Mouse (Mus musculus): ENCODE data around the gene Psmd5. TPM values are rescaled to one million over a fixed set of nuclear protein-coding genes. Genes with fewer than 3 reads are reported as not detected.
A peak's percentile ranks its signal among the peaks of the same experiment; 100 is the strongest.

Psmd5 gene
- polyA plus RNA-seq, 1 experiment = 29.7 TPM

GRCm38 (mm10) chr2:34903652-34904405 lies 29.1 kb upstream of the Psmd5 start:
- Histone ChIP-seq H3K27me3 (replicated peaks; ENCODE audit: control insufficient read depth, insufficient read depth, low read length) (no peaks in the 10 kb centered on the region), H3K36me3 (ENCODE audit: control insufficient read depth, insufficient read depth, low read length) (no peaks in the 10 kb centered on the region), H3K4me3 (ENCODE audit: insufficient read depth, low read depth, low read length) (no peak overlapping the region), H3K27ac (ENCODE audit: insufficient read depth, low read depth, low read length) (peak overlapping the region; percentile 50; the same call in 1 of the 2 replicates), H3K4me1 (ENCODE audit: control insufficient read depth, insufficient read depth, low read length) (peaks cover 10% of the 10 kb centered on the region; the same call in 1 of the 2 replicates)
- DNase-seq = no peak
- TF ChIP-seq CTCF (conservative IDR thresholded peaks at IDR 0.05; ENCODE audit: insufficient read depth, insufficient read length, low read depth, low read length) (no peak), POLR2A (IDR thresholded peaks at IDR 0.05; ENCODE audit: low read depth, low read length) (no peak)
- WGBS = 79% methylated on average over 4 of the region's 4 CpGs

- no peak for TF ChIP-seq POLR2A (IDR thresholded peaks at IDR 0.05; ENCODE audit: low read depth, low read length)
- TF ChIP-seq CTCF (conservative IDR thresholded peaks at IDR 0.05; ENCODE audit: insufficient read depth, insufficient read length, low read depth, low read length) = no peak
- Histone ChIP-seq H3K27me3 (replicated peaks; ENCODE audit: control insufficient read depth, insufficient read depth, low read length) (no peaks in the 10 kb centered on the region), H3K4me1 (ENCODE audit: control insufficient read depth, insufficient read depth, low read length) (peaks cover 10% of the 10 kb centered on the region; the same call in 1 of the 2 replicates), H3K4me3 (ENCODE audit: insufficient read depth, low read depth, low read length) (no peak overlapping the region), H3K36me3 (ENCODE audit: control insufficient read depth, insufficient read depth, low read length) (no peaks in the 10 kb centered on the region), H3K27ac (ENCODE audit: insufficient read depth, low read depth, low read length) (no peak overlapping the region)
- DNase-seq = no peak
- WGBS = 86% methylated on average over 7 of the region's 7 CpGs
Measured at GRCm38 (mm10) chr2:34903191-34903590, 28.4 kb upstream of the Psmd5 start.

DNA sequence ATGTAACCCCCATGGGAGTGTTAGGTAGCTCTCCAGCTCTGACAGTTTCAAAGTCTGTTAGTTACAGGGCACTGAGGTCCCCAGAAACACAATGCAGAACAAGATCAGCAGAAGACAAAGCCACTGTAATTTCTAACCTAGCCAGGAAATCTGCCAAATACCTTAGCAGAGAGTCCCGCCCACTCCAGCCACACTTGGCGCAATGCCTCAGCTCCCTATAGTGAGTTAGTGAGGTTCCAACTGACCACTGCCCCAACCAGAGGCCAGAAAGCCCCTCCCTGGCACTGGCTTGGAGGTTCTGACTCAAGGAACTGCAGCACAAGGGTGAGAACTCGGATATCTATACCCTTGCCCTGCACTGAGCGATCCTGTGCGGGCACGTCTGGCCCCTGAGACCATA lies 28.0 kb upstream of the Psmd5 start:
- 68% methylated on average over 6 of the region's 6 CpGs for WGBS
- DNase-seq = peak; percentile 51

DNA sequence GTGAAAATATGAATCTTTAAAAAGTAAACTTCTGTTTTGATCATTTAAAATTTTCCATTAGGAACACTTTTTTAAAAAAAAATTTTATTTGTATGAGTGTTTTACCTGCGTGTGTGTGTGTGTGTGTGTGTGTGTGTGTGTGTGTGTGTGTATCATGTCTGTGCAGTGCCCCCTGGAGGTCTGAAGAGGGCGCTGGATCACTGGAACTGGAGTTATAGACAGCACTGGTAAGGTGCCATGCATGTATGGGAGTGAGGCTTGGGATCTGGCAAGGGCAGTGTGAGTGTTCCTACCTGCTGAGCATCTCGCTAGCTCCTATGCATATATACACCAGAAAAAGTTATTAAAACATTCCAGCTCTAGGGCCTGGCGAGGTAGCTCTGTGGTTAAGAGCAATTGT lies 27.0 kb upstream of the Psmd5 start:
- H3K27ac ChIP-seq (ENCODE audit: insufficient read depth, low read depth, low read length) = no peak overlapping the region
- H3K4me1 ChIP-seq (ENCODE audit: control insufficient read depth, insufficient read depth, low read length) = peaks cover 12% of the 10 kb centered on the region; the same call in 1 of the 2 replicates
- H3K27me3 ChIP-seq (replicated peaks; ENCODE audit: control insufficient read depth, insufficient read depth, low read length) = no peaks in the 10 kb centered on the region
- no peaks in the 10 kb centered on the region for H3K36me3 ChIP-seq (ENCODE audit: control insufficient read depth, insufficient read depth, low read length)
- no peak for TF ChIP-seq CTCF (conservative IDR thresholded peaks at IDR 0.05; ENCODE audit: insufficient read depth, insufficient read length, low read depth, low read length)
- TF ChIP-seq POLR2A (IDR thresholded peaks at IDR 0.05; ENCODE audit: low read depth, low read length) = no peak
- H3K4me3 ChIP-seq (ENCODE audit: insufficient read depth, low read depth, low read length) = no peak overlapping the region
- no peak for DNase-seq
- 85% methylated on average over 4 of the region's 4 CpGs for WGBS

More for the DNA sequence above, 28.0 kb upstream of the Psmd5 start:
- H3K27ac ChIP-seq (ENCODE audit: insufficient read depth, low read depth, low read length) = no peak overlapping the region
- peaks cover 12% of the 10 kb centered on the region; the same call in 1 of the 2 replicates for H3K4me1 ChIP-seq (ENCODE audit: control insufficient read depth, insufficient read depth, low read length)
- no peaks in the 10 kb centered on the region for H3K36me3 ChIP-seq (ENCODE audit: control insufficient read depth, insufficient read depth, low read length)
- TF ChIP-seq POLR2A (IDR thresholded peaks at IDR 0.05; ENCODE audit: low read depth, low read length) (no peak), CTCF (conservative IDR thresholded peaks at IDR 0.05; ENCODE audit: insufficient read depth, insufficient read length, low read depth, low read length) (no peak)
- H3K27me3 ChIP-seq (replicated peaks; ENCODE audit: control insufficient read depth, insufficient read depth, low read length) = no peaks in the 10 kb centered on the region
- H3K4me3 ChIP-seq (ENCODE audit: insufficient read depth, low read depth, low read length) = no peak overlapping the region

GRCm38 (mm10) chr2:34900412-34900811 lies 25.6 kb upstream of the Psmd5 start:
- no peaks in the 10 kb centered on the region for H3K27me3 ChIP-seq (replicated peaks; ENCODE audit: control insufficient read depth, insufficient read depth, low read length)

GRCm38 (mm10) chr2:34899682-34900081 lies 24.9 kb upstream of the Psmd5 start:
- no peak for TF ChIP-seq CTCF (conservative IDR thresholded peaks at IDR 0.05; ENCODE audit: insufficient read depth, insufficient read length, low read depth, low read length)
- no peak for TF ChIP-seq POLR2A (IDR thresholded peaks at IDR 0.05; ENCODE audit: low read depth, low read length)
- 85% methylated on average over 11 of the region's 11 CpGs for WGBS
- no peak overlapping the region for H3K27ac ChIP-seq (ENCODE audit: insufficient read depth, low read depth, low read length)
- peaks cover 12% of the 10 kb centered on the region; the same call in 1 of the 2 replicates for H3K4me1 ChIP-seq (ENCODE audit: control insufficient read depth, insufficient read depth, low read length)
- no peaks in the 10 kb centered on the region for H3K36me3 ChIP-seq (ENCODE audit: control insufficient read depth, insufficient read depth, low read length)
- no peak overlapping the region for H3K4me3 ChIP-seq (ENCODE audit: insufficient read depth, low read depth, low read length)
- H3K27me3 ChIP-seq (replicated peaks; ENCODE audit: control insufficient read depth, insufficient read depth, low read length) = no peaks in the 10 kb centered on the region
- DNase-seq = no peak

More at GRCm38 (mm10) chr2:34900412-34900811, 25.6 kb upstream of the Psmd5 start:
- 87% methylated on average over 1 of the region's 1 CpGs for WGBS
- Histone ChIP-seq H3K36me3 (ENCODE audit: control insufficient read depth, insufficient read depth, low read length) (no peaks in the 10 kb centered on the region), H3K4me3 (ENCODE audit: insufficient read depth, low read depth, low read length) (no peak overlapping the region), H3K4me1 (ENCODE audit: control insufficient read depth, insufficient read depth, low read length) (peaks cover 12% of the 10 kb centered on the region; the same call in 1 of the 2 replicates), H3K27ac (ENCODE audit: insufficient read depth, low read depth, low read length) (no peak overlapping the region)
- TF ChIP-seq POLR2A (IDR thresholded peaks at IDR 0.05; ENCODE audit: low read depth, low read length) = no peak
- TF ChIP-seq CTCF (conservative IDR thresholded peaks at IDR 0.05; ENCODE audit: insufficient read depth, insufficient read length, low read depth, low read length) = no peak
- DNase-seq = no peak

- TF ChIP-seq POLR2A (IDR thresholded peaks at IDR 0.05; ENCODE audit: low read depth, low read length) (no peak), CTCF (conservative IDR thresholded peaks at IDR 0.05; ENCODE audit: insufficient read depth, insufficient read length, low read depth, low read length) (peak; percentile 76)
- no peak overlapping the region for H3K27ac ChIP-seq (ENCODE audit: insufficient read depth, low read depth, low read length)
- peak; percentile 68 for DNase-seq
- peaks cover 4% of the 10 kb centered on the region; the same call in 1 of the 2 replicates for H3K4me1 ChIP-seq (ENCODE audit: control insufficient read depth, insufficient read depth, low read length)
- H3K27me3 ChIP-seq (replicated peaks; ENCODE audit: control insufficient read depth, insufficient read depth, low read length) = no peaks in the 10 kb centered on the region
- H3K4me3 ChIP-seq (ENCODE audit: insufficient read depth, low read depth, low read length) = no peak overlapping the region
- 14% methylated on average over 10 of the region's 10 CpGs for WGBS
- H3K36me3 ChIP-seq (ENCODE audit: control insufficient read depth, insufficient read depth, low read length) = no peaks in the 10 kb centered on the region
Measured at GRCm38 (mm10) chr2:34897820-34898219, 23.1 kb upstream of the Psmd5 start.

All from kidney, adult 2 months (tissue).